Mouse (Mus musculus) midbrain, postnatal 0 days (tissue): Measurements from ENCODE around the gene Gbx2. TPM values are rescaled to one million over a fixed set of nuclear protein-coding genes. Genes with fewer than 3 reads are reported as not detected.
A peak's percentile ranks its signal among the peaks of the same experiment; 100 is the strongest.

Experiments used
- ATAC-seq: fragments of 200-750 bp; cut with Nextera tagmentation; 2 replicates; pipeline ENCODE4 v1.8.0; 2017; ENCODE audit warnings: moderate number of reproducible peaks, mild to moderate bottlenecking, moderate TSS enrichment, moderate library complexity; ENCODE audit not compliant: low FRiP score
- DNase-seq: peaks from one replicate; pipeline ENCODE4 v3.0.0-alpha.2; 2015; ENCODE audit warnings: low spot score
- H3K27ac ChIP-seq: fragments of 300-500 bp; sonication (generic); 2 replicates; pipeline ENCODE4 v1.5.1; 2014; ENCODE audit warnings: low read depth, mild to moderate bottlenecking, low read length, mixed read lengths
- H3K27me3 ChIP-seq: fragments of 300-500 bp; sonication (generic); 2 replicates; pipeline ENCODE4 v1.6.1; 2014; ENCODE audit warnings: low read length, control low read depth, mixed read lengths; ENCODE audit not compliant: insufficient read depth
- H3K36me3 ChIP-seq: fragments of 300-500 bp; sonication (generic); 2 replicates; pipeline ENCODE4 v1.6.1; 2014; ENCODE audit warnings: low read length, control low read depth, mixed read lengths; ENCODE audit not compliant: insufficient read depth
- H3K4me1 ChIP-seq: fragments of 300-500 bp; sonication (generic); 2 replicates; pipeline ENCODE4 v1.6.1; 2014; ENCODE audit warnings: mild to moderate bottlenecking, control low read depth, antibody characterized with exemption, low read length, mixed read lengths; ENCODE audit not compliant: insufficient read depth
- H3K4me2 ChIP-seq: fragments of 300-500 bp; sonication (generic); 2 replicates; pipeline ENCODE4 v1.6.1; 2014; ENCODE audit warnings: low read depth, mild to moderate bottlenecking, low read length, mixed read lengths; ENCODE audit not compliant: poor library complexity, severe bottlenecking
- H3K4me3 ChIP-seq: fragments of 300-500 bp; sonication (generic); 2 replicates; pipeline ENCODE4 v1.5.1; 2014; ENCODE audit warnings: low read depth, mild to moderate bottlenecking, low read length, moderate library complexity
- H3K9ac ChIP-seq: fragments of 300-500 bp; sonication (generic); replicated peaks from 2 replicates; pipeline ENCODE4 v1.6.1; 2014; ENCODE audit warnings: mild to moderate bottlenecking, low read length, moderate library complexity, mixed read lengths; ENCODE audit not compliant: poor library complexity, severe bottlenecking
- H3K9me3 ChIP-seq: fragments of 300-500 bp; sonication (generic); 2 replicates; pipeline ENCODE4 v1.6.1; 2016; ENCODE audit warnings: low read length, control low read depth
- CTCF ChIP-seq: IDR thresholded peaks from 2 replicates; pipeline ENCODE4 v1.5.1; 2016; ENCODE audit warnings: antibody characterized with exemption, mild to moderate bottlenecking
- WGBS: fragments of 180-500 bp; shearing (Covaris S2); extraction: QIAGEN DNeasy Blood & Tissue Kit; methylation state at CpG from one replicate; pipeline ENCODE4 v1.1.7; 2014; 5-methylcytosine and 5-hydroxymethylcytosine counted together
- polyA plus RNA-seq: library from polyadenylated mRNA; unstranded; fragments of >200 nt; fragmentation: Nextera tagmentation; extraction: Ambion mirVana; gene quantifications from 2 replicates; pipeline ENCODE4 v1.2.1, GENCODE M21; 2015
- total RNA-seq: library from RNA; depleted of rRNA; stranded (reverse); fragments of >200 nt; gene quantifications from 2 replicates; pipeline ENCODE4 v1.2.3, GENCODE M21; 2014; rRNA removed

The Gbx2 gene
- total and polyA plus RNA-seq, 2 experiments from 2014 or later, result 9.9 to 22.8 TPM

GRCm38 (mm10) chr1:89880834-89881233, 50.1 kb downstream of the Gbx2 start:
- Histone ChIP-seq H3K9ac (no peak overlapping the region), H3K9me3 (no peaks in the 10 kb centered on the region), H3K27me3 (no peaks in the 10 kb centered on the region), H3K4me1 (peaks cover 4% of the 10 kb centered on the region), H3K27ac (no peak overlapping the region), H3K4me3 (no peak overlapping the region), H3K4me2 (no peak overlapping the region), H3K36me3 (peaks cover 4% of the 10 kb centered on the region; the same call in 1 of the 2 replicates)
- no peak; the same call in 1 of the 2 replicates for ATAC-seq
- DNase-seq, result peak; percentile 62
- 62% methylated on average over 10 of the region's 10 CpGs for WGBS
- no peak for TF ChIP-seq CTCF

- H3K4me1 ChIP-seq, result peaks cover 4% of the 10 kb centered on the region
- H3K27ac ChIP-seq, result no peak overlapping the region
- peaks cover 4% of the 10 kb centered on the region; the same call in 1 of the 2 replicates for H3K36me3 ChIP-seq
- TF ChIP-seq CTCF, result no peak
- 14% methylated on average over 8 of the region's 8 CpGs for WGBS
- no peak overlapping the region for H3K9ac ChIP-seq
- H3K9me3 ChIP-seq, result no peaks in the 10 kb centered on the region
- no peak overlapping the region for H3K4me3 ChIP-seq
- no peak for DNase-seq
- H3K4me2 ChIP-seq, result no peak overlapping the region
- H3K27me3 ChIP-seq, result no peaks in the 10 kb centered on the region
- ATAC-seq, result no peak
Observed at GRCm38 (mm10) chr1:89880193-89880592, 50.8 kb downstream of the Gbx2 start.

GRCm38 (mm10) chr1:89878496-89878895, 52.5 kb downstream of the Gbx2 start:
- ATAC-seq (no peak), DNase-seq (no peak)
- no peak overlapping the region for H3K9ac ChIP-seq
- H3K9me3 ChIP-seq, result no peaks in the 10 kb centered on the region
- H3K4me1 ChIP-seq, result peaks cover 4% of the 10 kb centered on the region
- WGBS, result 65% methylated on average over 11 of the region's 11 CpGs
- H3K27ac ChIP-seq, result no peak overlapping the region
- no peak overlapping the region for H3K4me3 ChIP-seq
- no peak for TF ChIP-seq CTCF
- H3K36me3 ChIP-seq, result peaks cover 4% of the 10 kb centered on the region; the same call in 1 of the 2 replicates
- H3K27me3 ChIP-seq, result no peaks in the 10 kb centered on the region
- no peak overlapping the region for H3K4me2 ChIP-seq

Other genes starting within 250 kb of the Gbx2 start
- gene Asb18, start 83.5 kb upstream of the Gbx2 start, total RNA-seq, result 0.61 and 1.6 TPM in 2 replicates
- 0.28 and 0.39 TPM in 2 replicates for gene Asb18, start 83.5 kb upstream of the Gbx2 start, polyA plus RNA-seq
- gene Iqca, start 222.2 kb upstream of the Gbx2 start, total RNA-seq, result 2.7 TPM in 1 of 2 replicates, not detected in the other
- gene Iqca, start 222.2 kb upstream of the Gbx2 start, polyA plus RNA-seq, result 0.55 and 0.83 TPM in 2 replicates